Mouse (Mus musculus): Measurements from ENCODE around the gene Fbxl18.
A peak's percentile ranks its signal among the peaks of the same experiment; 100 is the strongest.

Gene Fbxl18

DNA sequence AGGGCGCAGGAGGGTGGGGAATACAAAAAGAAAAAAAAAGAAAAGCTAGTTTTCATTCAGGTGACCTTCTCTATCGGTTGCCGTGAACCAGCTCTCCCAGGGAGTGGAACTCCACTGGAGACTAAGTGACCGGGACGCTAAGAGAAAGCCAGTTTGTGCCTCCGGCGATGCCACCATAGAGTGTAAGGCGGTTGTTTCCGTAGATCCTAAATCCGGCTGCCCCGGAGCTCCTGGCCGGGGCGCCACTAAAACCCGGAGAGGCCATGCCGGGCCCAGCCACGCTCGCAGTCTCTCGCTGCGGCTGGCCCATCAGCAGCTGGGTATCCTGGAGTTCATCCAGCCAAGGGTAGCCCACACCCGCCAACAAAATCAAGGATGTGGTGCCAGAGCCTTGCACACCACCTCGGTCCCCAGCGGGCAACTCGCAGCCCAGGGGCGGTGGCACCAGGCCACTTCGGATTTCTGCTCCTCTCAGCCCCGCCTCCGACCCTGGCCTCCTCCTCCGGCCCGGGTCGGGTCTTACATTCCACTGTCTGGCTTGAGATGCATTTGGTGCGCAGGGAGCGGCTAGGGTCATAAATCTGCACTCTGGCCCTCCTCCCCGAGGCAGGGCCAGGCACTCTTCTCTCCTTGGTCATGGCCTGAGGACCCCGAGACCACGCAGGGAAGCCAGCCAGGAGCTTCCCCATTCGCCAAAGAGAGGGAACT, 73.8 kb downstream of the Fbxl18 start:
- DNase-seq = peak; percentile 70

GRCm38 (mm10) chr5:142820276-142821265, 74.7 kb downstream of the Fbxl18 start:
- DNase-seq = peak; percentile 57

DNA sequence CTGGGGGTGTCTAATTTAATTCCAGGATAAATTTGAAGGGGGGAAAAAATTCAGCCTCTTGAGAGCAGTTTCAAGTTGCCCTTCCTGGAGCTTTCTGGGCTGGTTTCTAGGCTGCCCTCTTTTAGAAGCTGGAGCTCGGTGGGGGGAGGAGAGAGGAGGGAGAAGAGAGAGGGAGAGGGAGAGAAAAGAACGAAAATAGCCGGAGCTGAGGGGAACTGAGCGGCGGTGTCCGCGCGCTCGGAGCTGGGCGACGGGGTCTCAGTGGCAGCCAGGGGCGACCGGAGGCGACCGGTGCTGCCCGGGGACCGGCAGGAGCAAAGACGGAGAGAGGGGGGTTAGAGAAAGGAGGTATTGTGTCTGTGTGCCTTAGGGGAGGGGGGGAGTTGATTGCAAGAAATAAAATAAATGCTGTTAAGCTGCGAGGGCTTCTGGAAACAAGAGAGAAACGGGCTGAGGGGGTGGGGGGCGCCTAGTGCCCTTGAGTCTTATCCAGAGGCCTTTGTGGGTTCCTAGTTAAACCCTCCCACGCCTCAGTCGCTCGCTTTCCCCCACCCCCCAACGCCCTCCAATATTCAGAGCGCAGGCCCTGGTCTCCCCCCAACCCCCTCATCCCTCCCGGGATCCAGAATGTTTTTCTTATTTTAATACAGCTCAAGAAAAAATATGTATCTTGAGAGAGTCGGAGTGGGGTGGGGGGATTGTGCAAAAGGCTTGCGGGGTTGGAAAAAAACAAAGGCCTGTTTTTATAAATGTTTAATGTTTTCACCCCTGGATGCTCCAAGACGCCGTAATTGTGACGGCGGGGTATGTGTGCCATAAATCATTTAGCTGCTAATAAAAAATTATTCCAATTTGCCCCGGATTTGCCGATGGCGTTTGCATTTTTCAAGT, 75.6 kb downstream of the Fbxl18 start:
- peak; percentile 89 for DNase-seq

GRCm38 (mm10) chr5:142818435-142819360, 76.5 kb downstream of the Fbxl18 start:
- peak; percentile 55 for DNase-seq

DNA sequence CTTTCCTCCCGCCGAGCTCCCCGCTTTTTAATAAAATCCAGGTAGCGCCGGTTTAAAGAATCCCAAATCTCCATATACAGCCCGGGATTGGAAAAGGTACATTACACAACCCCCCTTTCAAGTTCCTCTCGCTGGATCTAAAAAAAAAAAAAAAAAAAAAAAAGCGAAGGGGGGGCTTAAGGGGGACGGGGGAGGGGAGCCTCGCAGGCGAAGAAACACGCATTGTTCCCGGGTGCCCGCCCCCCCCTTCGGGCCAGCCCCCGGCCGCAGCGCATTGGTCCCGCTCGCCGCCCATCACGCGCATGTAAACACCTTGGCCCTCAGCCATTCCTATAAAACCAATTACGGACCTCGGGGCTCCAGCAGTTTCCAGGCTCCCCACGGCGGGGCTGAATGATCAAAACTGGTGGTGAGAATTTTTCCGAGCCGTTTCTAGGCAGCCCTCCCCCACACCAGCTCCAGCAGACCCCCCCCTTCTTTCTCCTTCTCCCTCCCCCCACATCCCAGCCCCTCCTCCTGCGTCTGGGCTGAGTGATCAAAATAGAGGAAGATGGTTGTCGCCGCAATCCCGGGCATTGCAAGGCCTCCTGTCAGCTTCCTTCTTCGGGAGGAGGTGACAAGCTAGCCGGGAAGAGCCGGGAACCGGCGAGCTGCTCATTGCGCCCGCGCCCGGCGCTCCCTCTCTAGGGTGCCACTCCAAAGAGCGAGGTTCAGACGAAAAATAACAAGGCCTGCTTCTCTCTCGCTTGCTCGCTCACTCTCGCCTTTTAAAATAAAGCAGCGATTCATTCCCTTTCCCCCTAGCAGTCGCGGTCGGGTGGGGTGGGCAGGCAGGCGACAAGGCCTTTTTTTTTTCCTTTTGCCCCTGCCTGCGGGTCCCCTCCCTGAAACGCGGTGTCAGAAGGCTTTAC, 77.4 kb downstream of the Fbxl18 start, which contains the start of gene Tnrc18:
Gene Tnrc18 (minus strand): TSS at position 139 of the 911 bp plus-strand sequence.
- peak; percentile 98 for DNase-seq

Data from right cerebral cortex, adult 18-20 months (tissue).